Mouse (Mus musculus) kidney, adult 2 months (tissue): ENCODE data around the gene Cubn.

Experiments
- CTCF ChIP-seq: fragments of 200-500 bp; conservative IDR thresholded peaks from 2 replicates; pipeline ENCODE4 v1.5.1; 2011; ENCODE audit warnings: low read depth, mild to moderate bottlenecking, control low read depth, low read length, moderate library complexity, mixed read lengths; ENCODE audit not compliant: insufficient read depth, insufficient read length
- POLR2A ChIP-seq: fragments of 200-500 bp; IDR thresholded peaks from one replicate; pipeline ENCODE4 v1.6.1; 2011; ENCODE audit warnings: low read depth, low read length, control low read depth

GRCm38 (mm10) chr2:13372825-13373224 lies 118.8 kb downstream of the Cubn start:
- no peak for TF ChIP-seq CTCF
- no peak for TF ChIP-seq POLR2A
